Mouse (Mus musculus) spleen, postnatal 14 days (tissue): Measurements from ENCODE around the gene Zcchc2.

Experiments used
- DNase-seq, 2 experiments: peaks; one replicate each; pipeline ENCODE4 v3.0.0; 2021 to 2022; ENCODE audit warnings: low spot score in 2 of 2

Zcchc2 gene

DNA sequence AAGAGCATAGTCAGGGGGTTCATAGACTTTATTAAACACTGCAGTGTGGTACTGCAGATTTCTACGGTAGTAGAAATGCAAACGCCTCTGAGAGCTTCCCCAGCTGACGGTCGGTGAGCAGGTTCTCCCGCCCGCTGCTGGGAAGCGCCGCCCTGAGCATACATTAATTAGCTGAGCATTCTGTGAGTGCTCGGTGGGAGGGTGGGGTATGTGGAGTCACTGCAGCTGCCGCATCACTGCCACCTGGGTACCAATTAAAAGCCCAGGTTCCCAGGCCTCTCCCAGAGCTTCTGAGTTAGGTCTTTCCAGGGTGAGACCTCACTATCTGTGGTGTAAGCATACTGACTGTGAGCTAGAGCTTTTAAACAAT lies 81.8 kb downstream of the Zcchc2 start:
- no peak for DNase-seq

DNA sequence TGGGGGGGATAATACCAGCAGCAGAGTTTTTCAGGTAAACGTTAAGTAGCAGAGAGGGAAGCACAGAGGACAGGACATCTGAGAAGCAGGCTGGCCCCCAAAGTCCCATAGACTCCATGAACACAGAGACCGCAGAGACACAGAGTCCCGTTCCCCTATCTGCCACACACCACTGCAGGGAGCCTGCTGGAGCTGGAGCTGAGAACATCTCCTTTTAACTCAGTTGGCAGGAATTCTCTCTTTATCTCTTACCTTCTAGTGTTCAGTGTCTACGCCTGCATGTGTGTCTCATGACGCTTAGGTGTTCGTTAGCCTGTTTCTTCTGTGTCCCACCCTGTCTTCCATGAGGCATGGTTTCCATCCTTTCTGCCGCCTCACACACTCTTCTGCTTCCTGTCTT lies 83.0 kb downstream of the Zcchc2 start:
- no peak for DNase-seq

DNA sequence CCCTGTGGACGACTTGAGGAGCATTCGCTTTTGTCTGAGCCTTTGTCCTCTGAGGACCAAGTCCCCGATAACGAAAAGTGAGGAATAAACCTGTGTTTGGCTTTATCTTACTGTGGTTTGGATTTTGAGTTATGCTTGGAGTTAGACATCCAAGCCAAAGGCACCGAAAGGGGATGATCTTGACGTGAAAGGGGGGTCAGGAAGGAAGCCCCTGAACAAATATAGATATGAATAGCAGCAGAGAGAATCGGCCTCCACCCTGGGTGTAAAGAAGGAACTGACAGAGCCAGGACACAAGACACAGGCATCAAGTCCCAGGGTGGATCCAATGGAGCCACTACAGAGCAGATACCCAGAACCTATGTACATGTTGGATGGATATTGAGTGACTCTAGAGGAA lies 83.9 kb downstream of the Zcchc2 start:
- no peak for DNase-seq

DNA sequence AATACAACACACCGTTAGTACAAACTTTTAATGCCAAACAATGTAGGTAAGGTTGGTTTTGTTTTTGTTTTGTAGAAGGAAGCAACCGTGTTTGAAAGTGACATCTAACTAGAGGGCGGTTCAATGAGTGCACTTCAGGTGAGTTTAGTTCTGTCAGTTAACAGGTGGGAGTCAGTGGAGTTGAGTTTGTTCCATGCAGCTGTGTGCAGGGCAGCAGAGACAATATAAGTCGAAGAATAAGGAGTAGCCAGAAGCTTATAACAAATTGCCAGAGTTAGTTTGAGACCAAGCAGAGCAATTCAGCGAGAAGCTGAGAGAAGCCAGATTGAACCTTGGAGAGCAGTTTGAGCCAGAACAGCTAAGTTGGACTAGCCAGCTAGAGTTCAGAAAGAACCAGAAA lies 84.5 kb downstream of the Zcchc2 start:
- DNase-seq, result no peak

DNA sequence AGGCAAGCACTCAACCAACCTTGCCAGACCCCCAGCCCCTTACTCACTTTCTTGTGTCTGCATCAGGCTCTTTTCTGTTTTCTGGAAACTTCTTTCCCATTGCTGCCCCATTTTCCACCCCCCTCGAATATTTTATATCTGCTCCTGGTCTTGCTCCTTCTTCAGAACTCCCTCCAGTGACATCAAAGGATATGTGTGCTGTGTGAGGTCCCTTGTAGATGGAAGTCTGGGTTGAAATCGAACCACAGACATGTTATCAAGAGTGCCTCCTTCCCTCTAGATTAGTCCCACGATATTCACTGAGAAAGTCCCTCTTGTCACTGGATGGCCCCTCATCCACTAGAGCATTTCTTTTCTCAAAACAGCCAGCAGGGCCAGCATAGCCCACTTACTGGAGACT lies 86.4 kb downstream of the Zcchc2 start:
- DNase-seq, result no peak

DNA sequence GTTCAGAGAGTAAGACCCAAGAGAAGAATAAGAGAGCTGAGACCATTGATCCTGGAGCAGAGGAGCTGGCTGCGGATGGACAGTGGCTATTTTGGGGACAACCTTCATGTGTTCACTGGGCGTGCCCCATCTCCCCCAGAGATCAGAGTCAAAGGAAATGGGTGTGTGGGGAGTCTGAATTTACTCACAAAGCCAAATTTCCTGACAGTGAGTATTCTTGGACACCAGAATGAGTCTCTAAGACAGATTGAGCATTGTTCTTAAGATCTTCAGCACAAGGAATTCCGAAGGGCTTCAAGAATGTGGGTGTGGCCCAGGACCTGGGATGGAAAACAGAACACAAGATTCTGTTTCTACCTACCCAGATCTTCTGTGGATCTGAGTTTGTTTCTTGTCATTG lies 87.0 kb downstream of the Zcchc2 start:
- DNase-seq, result no peak
